Mouse (Mus musculus) midbrain, embryonic 16.5 days (tissue): ENCODE measurements at regions not wholly inside any gene's neighbourhood (a gene's known extent, or its start where the extent isn't known, plus 50 kb on each side); places are given as distances from the start of the nearest gene placed in this dataset.
"Not testable (repeated sequence)": the region's sequence is repeated elsewhere in the genome, so short reads cannot be mapped to it uniquely, and the experiment has no call there.

Experiments
- ATAC-seq: fragments of 200-750 bp; cut with Nextera tagmentation; 2 replicates; pipeline ENCODE4 v1.8.0; 2017; ENCODE audit warnings: moderate TSS enrichment
- H3K27ac ChIP-seq: fragments of 300-500 bp; sonication (generic); 2 replicates; pipeline ENCODE4 v1.5.1; 2014; ENCODE audit warnings: mild to moderate bottlenecking, low read length, mixed read lengths
- H3K27me3 ChIP-seq: fragments of 300-500 bp; sonication (generic); 2 replicates; pipeline ENCODE4 v1.6.1; 2014; ENCODE audit warnings: low read depth, low read length, mixed read lengths; ENCODE audit not compliant: control insufficient read depth, insufficient read depth
- H3K36me3 ChIP-seq: fragments of 300-500 bp; sonication (generic); 2 replicates; pipeline ENCODE4 v1.6.1; 2014; ENCODE audit warnings: mild to moderate bottlenecking, low read length, moderate library complexity, mixed read lengths; ENCODE audit not compliant: control insufficient read depth, insufficient read depth
- H3K4me1 ChIP-seq: fragments of 300-500 bp; sonication (generic); 2 replicates; pipeline ENCODE4 v1.6.1; 2014; ENCODE audit warnings: mild to moderate bottlenecking, low read length, mixed read lengths; ENCODE audit not compliant: control insufficient read depth, insufficient read depth
- H3K4me2 ChIP-seq: fragments of 300-500 bp; sonication (generic); 2 replicates; pipeline ENCODE4 v1.6.1; 2014; ENCODE audit warnings: mild to moderate bottlenecking, low read length, mixed read lengths
- H3K4me3 ChIP-seq: fragments of 300-500 bp; sonication (generic); 2 replicates; pipeline ENCODE4 v1.5.1; 2014; ENCODE audit warnings: low read depth, mild to moderate bottlenecking, low read length, moderate library complexity, mixed read lengths
- H3K9ac ChIP-seq: fragments of 300-500 bp; sonication (generic); 2 replicates; pipeline ENCODE4 v1.6.1; 2014; ENCODE audit warnings: low read depth, low read length, mixed read lengths
- H3K9me3 ChIP-seq: fragments of 300-500 bp; sonication (generic); replicated peaks from 2 replicates; pipeline ENCODE4 v1.6.1; 2014; ENCODE audit warnings: mild to moderate bottlenecking, low read length, mixed read lengths; ENCODE audit not compliant: control insufficient read depth, poor library complexity, severe bottlenecking
- WGBS: fragments of 180-500 bp; shearing (Covaris S2); extraction: QIAGEN DNeasy Blood & Tissue Kit; methylation state at CpG from one replicate; pipeline ENCODE4 v1.1.7; 2014; 5-methylcytosine and 5-hydroxymethylcytosine counted together

- Histone ChIP-seq H3K27ac (no peak overlapping the region), H3K9ac (no peak overlapping the region), H3K4me3 (no peak overlapping the region), H3K4me2 (no peak overlapping the region), H3K36me3 (no peaks in the 10 kb centered on the region), H3K9me3 (no peaks in the 10 kb centered on the region), H3K4me1 (peaks cover 14% of the 10 kb centered on the region), H3K27me3 (no peaks in the 10 kb centered on the region; the same call in 1 of the 2 replicates)
- peak; percentile 54 for ATAC-seq
- WGBS = 62% methylated on average over 17 of the region's 17 CpGs
Observed at GRCm38 (mm10) chr12:69474916-69475661, 102.8 kb upstream of the Gm9887 start.

- no peaks in the 10 kb centered on the region for H3K9me3 ChIP-seq
- no peak for ATAC-seq
- 22% methylated on average over 14 of the region's 14 CpGs for WGBS
- peaks cover 14% of the 10 kb centered on the region for H3K4me1 ChIP-seq
- H3K27ac ChIP-seq = no peak overlapping the region
- H3K36me3 ChIP-seq = no peaks in the 10 kb centered on the region
- no peaks in the 10 kb centered on the region; the same call in 1 of the 2 replicates for H3K27me3 ChIP-seq
- no peak overlapping the region for H3K4me2 ChIP-seq
- H3K9ac ChIP-seq = no peak overlapping the region
- no peak overlapping the region for H3K4me3 ChIP-seq
Observed at GRCm38 (mm10) chr12:69474141-69474915, 102.1 kb upstream of the Gm9887 start.

- Histone ChIP-seq H3K9ac (no peak overlapping the region), H3K36me3 (no peaks in the 10 kb centered on the region), H3K27ac (no peak overlapping the region), H3K9me3 (no peaks in the 10 kb centered on the region), H3K4me2 (no peak overlapping the region), H3K4me3 (no peak overlapping the region), H3K4me1 (peaks cover 14% of the 10 kb centered on the region), H3K27me3 (no peaks in the 10 kb centered on the region; the same call in 1 of the 2 replicates)
- WGBS = 76% methylated on average over 13 of the region's 13 CpGs
- ATAC-seq = no peak
Observed at GRCm38 (mm10) chr12:69473379-69474057, 101.3 kb upstream of the Gm9887 start.

- Histone ChIP-seq H3K4me1 (peaks cover 14% of the 10 kb centered on the region), H3K4me2 (no peak overlapping the region), H3K9me3 (no peaks in the 10 kb centered on the region), H3K4me3 (no peak overlapping the region), H3K27me3 (no peaks in the 10 kb centered on the region), H3K36me3 (no peaks in the 10 kb centered on the region), H3K9ac (no peak overlapping the region), H3K27ac (no peak overlapping the region)
- 94% methylated on average over 4 of the region's 9 CpGs for WGBS
- no peak for ATAC-seq
Observed at GRCm38 (mm10) chr12:69472912-69473311, 100.7 kb upstream of the Gm9887 start.

GRCm38 (mm10) chr12:69471876-69472275, 99.6 kb upstream of the Gm9887 start:
- no peak overlapping the region for H3K9ac ChIP-seq
- WGBS = 68% methylated on average over 5 of the region's 5 CpGs
- peaks cover 9% of the 10 kb centered on the region for H3K4me1 ChIP-seq
- H3K9me3 ChIP-seq = no peaks in the 10 kb centered on the region
- H3K4me2 ChIP-seq = no peak overlapping the region
- no peak for ATAC-seq
- H3K36me3 ChIP-seq = no peaks in the 10 kb centered on the region
- H3K4me3 ChIP-seq = no peak overlapping the region
- no peak overlapping the region for H3K27ac ChIP-seq
- no peaks in the 10 kb centered on the region for H3K27me3 ChIP-seq

GRCm38 (mm10) chr12:69469004-69469403, 96.7 kb upstream of the Gm9887 start:
- Histone ChIP-seq H3K36me3 (no peaks in the 10 kb centered on the region), H3K4me3 (no peak overlapping the region), H3K9ac (no peak overlapping the region), H3K4me2 (no peak overlapping the region), H3K9me3 (no peaks in the 10 kb centered on the region), H3K4me1 (no peaks in the 10 kb centered on the region), H3K27ac (no peak overlapping the region), H3K27me3 (no peaks in the 10 kb centered on the region)
- whole genome bisulfite sequencing = 82% methylated on average over 6 of the region's 6 CpGs
- ATAC-seq = no peak

- Histone ChIP-seq H3K4me3 (no peak overlapping the region), H3K36me3 (no peaks in the 10 kb centered on the region), H3K27ac (no peak overlapping the region), H3K9ac (no peak overlapping the region), H3K9me3 (no peaks in the 10 kb centered on the region), H3K4me1 (no peaks in the 10 kb centered on the region), H3K4me2 (no peak overlapping the region), H3K27me3 (no peaks in the 10 kb centered on the region)
- ATAC-seq = no peak
- 75% methylated on average over 4 of the region's 4 CpGs for WGBS
Observed at GRCm38 (mm10) chr12:69467363-69467762, 95.1 kb upstream of the Gm9887 start.

- Histone ChIP-seq H3K4me1 (peaks cover 4% of the 10 kb centered on the region), H3K4me3 (no peak overlapping the region), H3K27me3 (no peaks in the 10 kb centered on the region), H3K36me3 (no peaks in the 10 kb centered on the region), H3K27ac (no peak overlapping the region), H3K9ac (no peak overlapping the region), H3K4me2 (no peak overlapping the region), H3K9me3 (no peaks in the 10 kb centered on the region)
- no peak for ATAC-seq
- 93% methylated on average over 8 of the region's 8 CpGs for WGBS
Observed at GRCm38 (mm10) chr12:69464906-69465305, 92.6 kb upstream of the Gm9887 start.

GRCm38 (mm10) chr12:69463327-69463726, 91.1 kb upstream of the Gm9887 start:
- H3K4me1 ChIP-seq, H3K9me3 ChIP-seq, H3K4me3 ChIP-seq, ATAC-seq, H3K4me2 ChIP-seq, H3K27ac ChIP-seq, H3K36me3 ChIP-seq, H3K27me3 ChIP-seq, H3K9ac ChIP-seq: not testable (repeated sequence)
- WGBS = 98% methylated on average over 6 of the region's 6 CpGs
